Mouse (Mus musculus) colon, adult 2 months (tissue): ENCODE measurements around the gene Fxn. TPM values are rescaled to one million over a fixed set of nuclear protein-coding genes. Genes with fewer than 3 reads are reported as not detected.

Source experiments
- polyA plus RNA-seq: library from polyadenylated mRNA; depleted of rRNA; stranded (reverse); fragments of >200 nt; gene quantifications from 2 replicates; pipeline ENCODE4 v1.2.3, GENCODE M21; 2012; rRNA removed

The Fxn gene
- polyA plus RNA-seq = 8.2 and 12.4 TPM in 2 replicates

DNA sequence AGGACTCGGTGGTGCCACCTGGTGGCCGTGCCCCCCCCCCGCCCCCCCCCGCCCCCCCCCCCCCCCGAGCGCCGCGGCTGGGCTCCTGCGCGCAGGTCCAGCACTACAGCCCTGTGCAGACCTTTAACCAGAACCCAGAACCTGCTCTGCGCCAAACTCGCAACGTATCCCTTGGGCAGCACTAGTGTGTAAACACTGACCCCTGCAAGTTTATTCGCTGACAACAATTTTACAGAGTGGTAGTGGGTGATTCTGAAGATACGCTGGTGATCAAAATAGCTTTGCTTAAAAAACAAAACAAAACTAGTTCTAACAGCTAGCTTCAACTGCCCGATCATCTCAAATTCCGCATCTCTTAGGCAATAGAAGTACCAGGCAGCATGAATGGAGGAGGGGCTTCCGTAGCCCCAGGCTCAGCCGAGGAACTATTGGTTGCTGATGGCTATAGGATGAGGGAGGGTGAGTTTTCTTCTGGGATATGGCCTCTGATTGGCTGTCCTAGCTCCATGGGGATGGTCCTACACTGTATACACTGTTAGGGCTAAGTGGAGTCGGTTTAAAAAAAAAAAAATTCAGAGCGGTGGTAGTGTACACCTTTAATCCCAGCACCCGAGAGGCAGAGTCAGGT lies at the start of gene Fxn:
Fxn (minus strand) TSS at position 5 of the 628 bp plus-strand sequence.

DNA sequence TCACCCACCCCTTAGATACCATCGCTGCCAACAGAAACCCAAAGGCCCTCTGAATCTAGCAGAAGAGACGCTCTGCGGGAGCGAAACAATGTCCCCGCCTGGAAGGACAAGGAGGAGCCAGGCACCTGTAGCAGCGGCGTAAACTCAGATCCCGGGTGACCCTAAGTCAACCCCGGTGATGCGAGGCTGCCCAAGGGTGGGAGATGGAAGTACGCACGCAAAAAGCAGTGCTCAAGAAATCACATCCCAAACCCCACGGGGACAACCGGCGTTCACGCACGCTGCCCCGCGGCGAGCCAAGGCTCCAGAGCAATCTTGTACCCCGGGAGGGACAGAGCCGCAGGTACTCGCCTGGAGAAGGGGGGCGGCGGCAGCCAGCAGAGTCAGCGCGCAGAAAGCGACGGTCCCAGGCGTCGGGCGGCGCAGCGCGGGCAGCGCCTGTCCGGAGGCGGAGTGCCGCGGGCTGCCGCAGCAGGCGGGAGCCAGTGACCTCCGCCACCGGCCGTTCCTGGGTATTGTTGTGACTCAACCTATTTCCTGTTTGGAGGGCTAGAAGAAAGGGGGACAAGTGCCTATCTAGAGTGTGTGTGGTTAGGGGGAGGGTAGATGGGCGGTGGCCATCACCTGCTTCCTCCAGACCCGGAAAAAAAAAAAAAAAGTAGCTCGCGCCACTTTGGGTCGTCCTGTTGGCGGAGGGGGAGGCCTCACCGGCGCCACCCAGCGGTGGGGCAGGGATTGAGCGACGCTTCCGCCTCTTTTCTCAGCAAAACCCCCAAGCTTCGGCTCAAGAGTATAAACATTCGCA lies 55.7 kb downstream of the Fxn start, which contains the start of gene Tjp2:
Tjp2 (minus strand) TSS at position 531 of the 805 bp plus-strand sequence.

Other genes starting within 250 kb of the Fxn start
- 48.5 and 57.2 TPM in 2 replicates for gene Fam189a2, start 249.6 kb downstream of the Fxn start, polyA plus RNA-seq
- 43.2 and 54.3 TPM in 2 replicates for gene Tjp2, start 55.6 kb downstream of the Fxn start, polyA plus RNA-seq
- 23.9 and 26.0 TPM in 2 replicates for gene Fam122a, start 196.8 kb upstream of the Fxn start, polyA plus RNA-seq